Mouse (Mus musculus) CD4-positive helper T cell, adult 2 months (primary cell): ENCODE measurements around the gene Pom121l12.

Experiments used
- DNase-seq: peaks from one replicate; pipeline ENCODE4 v3.0.0-alpha.2; 2012; ENCODE audit warnings: low read depth, missing footprints, low spot score

The Pom121l12 gene

DNA sequence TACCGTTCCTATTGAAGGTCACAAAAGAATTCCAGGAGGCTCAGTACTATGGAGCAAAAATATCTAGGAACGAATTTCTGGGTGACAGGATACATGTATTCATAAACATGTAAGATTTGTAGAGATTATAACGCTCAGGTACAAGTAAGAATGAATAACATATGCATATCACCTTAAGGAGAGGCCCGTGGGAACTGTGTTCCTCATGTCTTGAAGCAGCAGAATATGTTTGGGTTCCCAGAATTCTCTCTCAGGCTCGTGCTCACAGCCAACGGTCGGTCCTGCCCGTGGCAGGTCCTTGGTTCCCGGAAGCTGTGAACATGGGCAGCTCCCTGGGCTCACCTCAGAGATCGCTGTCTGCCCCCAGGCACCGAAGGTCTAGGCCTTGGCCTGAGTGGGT is at the start of gene Pom121l12:
Pom121l12 (plus strand) TSS at position 301 of the 400 bp plus-strand sequence.
- DNase-seq = no peak

DNA sequence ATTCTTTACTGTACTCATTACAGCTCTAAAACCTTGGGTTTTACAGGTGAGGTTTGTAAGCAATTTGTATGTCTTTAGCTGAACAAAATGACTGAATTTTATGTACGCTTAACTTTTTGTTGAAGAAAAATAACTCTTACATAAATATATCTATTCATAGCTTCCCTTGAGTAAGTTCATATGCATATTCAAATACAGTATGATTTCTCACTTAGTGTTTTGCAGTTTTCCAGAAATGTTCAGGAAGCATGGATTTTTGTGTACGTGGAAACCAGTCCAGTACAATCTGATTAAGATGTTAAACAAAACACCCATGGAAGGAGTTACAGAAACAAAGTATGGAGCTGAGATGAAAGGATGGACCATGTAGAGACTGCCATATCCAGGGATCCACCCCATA is 12.8 kb downstream of the Pom121l12 start:
- no peak for DNase-seq
